Mouse (Mus musculus) hindbrain, postnatal 0 days (tissue): ENCODE measurements around the gene Pam. TPM values are rescaled to one million over a fixed set of nuclear protein-coding genes. Genes with fewer than 3 reads are reported as not detected.

Experiments used
- ATAC-seq: fragments of 200-750 bp; cut with Nextera tagmentation; 2 replicates; pipeline ENCODE4 v1.8.0; 2017; ENCODE audit warnings: mild to moderate bottlenecking, moderate TSS enrichment, moderate library complexity
- DNase-seq: peaks from one replicate; pipeline ENCODE4 v3.0.0-alpha.2; 2015; ENCODE audit warnings: low spot score
- H3K27ac ChIP-seq: fragments of 300-500 bp; sonication (generic); 2 replicates; pipeline ENCODE4 v1.5.1; 2014; ENCODE audit warnings: mild to moderate bottlenecking
- H3K27me3 ChIP-seq: fragments of 300-500 bp; sonication (generic); 2 replicates; pipeline ENCODE4 v1.6.1; 2014; ENCODE audit warnings: low read length, mixed read lengths; ENCODE audit not compliant: insufficient read depth
- H3K36me3 ChIP-seq: fragments of 300-500 bp; sonication (generic); 2 replicates; pipeline ENCODE4 v1.6.1; 2014; ENCODE audit warnings: low read length, mixed read lengths; ENCODE audit not compliant: insufficient read depth
- H3K4me1 ChIP-seq: fragments of 300-500 bp; sonication (generic); 2 replicates; pipeline ENCODE4 v1.6.1; 2014; ENCODE audit warnings: antibody characterized with exemption, low read length, mixed read lengths; ENCODE audit not compliant: insufficient read depth
- H3K4me2 ChIP-seq: fragments of 300-500 bp; sonication (generic); 2 replicates; pipeline ENCODE4 v1.6.1; 2014; ENCODE audit warnings: low read depth, mild to moderate bottlenecking, low read length, moderate library complexity, mixed read lengths
- H3K4me3 ChIP-seq: fragments of 300-500 bp; sonication (generic); 2 replicates; pipeline ENCODE4 v1.5.1; 2014; ENCODE audit warnings: low read length
- H3K9ac ChIP-seq: fragments of 300-500 bp; sonication (generic); replicated peaks from 2 replicates; pipeline ENCODE4 v1.6.1; 2014; ENCODE audit warnings: mild to moderate bottlenecking, low read length, moderate library complexity, mixed read lengths
- H3K9me3 ChIP-seq: fragments of 300-500 bp; sonication (generic); 2 replicates; pipeline ENCODE4 v1.6.1; 2016; ENCODE audit warnings: low read length, mixed read lengths
- CTCF ChIP-seq: IDR thresholded peaks from 2 replicates; pipeline ENCODE4 v1.5.1; 2016; ENCODE audit warnings: antibody characterized with exemption, control low read depth, low read depth
- WGBS: fragments of 180-500 bp; shearing (Covaris S2); extraction: QIAGEN DNeasy Blood & Tissue Kit; methylation state at CpG from one replicate; pipeline ENCODE4 v1.1.7; 2014; 5-methylcytosine and 5-hydroxymethylcytosine counted together
- polyA plus RNA-seq: library from polyadenylated mRNA; unstranded; fragments of >200 nt; fragmentation: Nextera tagmentation; extraction: Ambion mirVana; gene quantifications from 2 replicates; pipeline ENCODE4 v1.2.1, GENCODE M21; 2015
- total RNA-seq: library from RNA; depleted of rRNA; stranded (reverse); fragments of >200 nt; gene quantifications from 2 replicates; pipeline ENCODE4 v1.2.3, GENCODE M21; 2014

Pam gene
- total and polyA plus RNA-seq, 2 experiments from 2014 or later: 40.8 to 76.8 TPM

DNA sequence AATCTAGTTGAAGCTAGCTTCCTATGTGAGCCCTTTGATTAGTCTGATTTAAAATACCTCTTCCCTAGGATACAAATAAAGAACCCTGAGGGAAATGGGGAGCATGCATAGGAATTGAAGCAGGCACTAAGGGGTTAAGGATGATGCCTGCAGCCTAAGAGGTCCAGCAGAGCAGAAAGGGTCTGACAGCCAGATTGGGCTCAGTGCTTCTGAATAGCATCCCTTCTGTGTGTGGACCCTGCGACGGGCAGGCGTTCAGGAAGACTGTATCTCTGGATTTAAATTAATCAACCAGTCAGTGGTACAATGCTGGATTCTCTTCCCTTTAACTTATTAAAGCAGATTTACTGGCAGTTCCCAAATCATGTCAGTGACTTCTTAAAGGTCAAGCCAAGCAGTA lies 41.5 kb downstream of the Pam start:
- Histone ChIP-seq H3K36me3 (no peaks in the 10 kb centered on the region), H3K27me3 (no peaks in the 10 kb centered on the region), H3K27ac (no peak overlapping the region), H3K9me3 (no peaks in the 10 kb centered on the region), H3K4me1 (no peaks in the 10 kb centered on the region), H3K4me3 (no peak overlapping the region), H3K4me2 (no peak overlapping the region), H3K9ac (no peak overlapping the region)
- no peak for TF ChIP-seq CTCF
- WGBS: 19% methylated on average over 3 of the region's 3 CpGs
- DNase-seq (peak; percentile 59), ATAC-seq (no peak)

DNA sequence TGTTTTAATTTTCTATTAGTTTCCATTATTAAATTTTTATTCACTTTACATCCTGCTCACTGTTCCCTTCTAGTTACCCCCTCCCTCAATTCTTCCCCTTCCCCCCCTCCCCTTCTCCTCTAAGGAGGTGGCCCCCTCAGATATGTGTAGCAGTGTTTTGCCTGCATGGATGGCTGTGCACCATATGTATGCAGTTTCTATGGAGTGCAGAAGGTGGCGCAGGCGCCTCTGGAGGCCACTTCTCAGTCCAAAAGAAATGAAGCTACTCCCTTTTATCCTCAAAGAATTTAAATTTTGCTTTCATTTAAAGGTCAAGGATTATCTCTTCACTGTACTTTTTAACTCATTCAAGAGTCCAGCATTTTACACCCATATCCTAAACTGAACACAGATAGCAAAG lies 42.0 kb downstream of the Pam start:
- no peak for DNase-seq
- Histone ChIP-seq H3K9me3 (no peaks in the 10 kb centered on the region), H3K36me3 (no peaks in the 10 kb centered on the region), H3K27ac (no peak overlapping the region), H3K4me3 (no peak overlapping the region), H3K4me2 (no peak overlapping the region), H3K27me3 (no peaks in the 10 kb centered on the region), H3K4me1 (peaks cover under 1% of the 10 kb centered on the region; the same call in 1 of the 2 replicates), H3K9ac (no peak overlapping the region)
- ATAC-seq: peak; percentile 39; the same call in 1 of the 2 replicates
- 60% methylated on average over 2 of the region's 2 CpGs for WGBS
- peak; percentile 39 for TF ChIP-seq CTCF

DNA sequence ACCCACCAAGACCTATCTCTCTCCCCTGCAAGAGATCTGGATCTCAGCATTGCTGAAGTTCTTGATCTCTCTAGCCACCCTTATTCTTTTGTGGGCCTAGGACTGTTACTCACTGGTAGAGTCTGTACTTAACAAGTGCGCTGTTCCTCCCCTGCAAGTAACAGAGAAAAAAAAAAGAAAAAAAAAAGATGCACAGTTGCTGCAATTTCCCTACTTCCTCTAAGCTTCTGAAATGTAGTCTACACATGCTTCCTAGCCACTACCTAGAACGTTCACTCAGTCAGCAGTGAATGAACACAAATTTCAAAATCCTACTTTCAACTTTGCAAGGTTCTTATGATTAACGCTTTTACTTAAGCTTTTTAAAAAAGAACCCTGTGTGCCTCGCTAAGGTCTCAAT lies 42.7 kb downstream of the Pam start:
- no peak overlapping the region for H3K4me2 ChIP-seq
- 89% methylated on average over 4 of the region's 4 CpGs for WGBS
- no peaks in the 10 kb centered on the region for H3K9me3 ChIP-seq
- H3K27me3 ChIP-seq: no peaks in the 10 kb centered on the region
- TF ChIP-seq CTCF: no peak
- no peak overlapping the region for H3K4me3 ChIP-seq
- H3K36me3 ChIP-seq: no peaks in the 10 kb centered on the region
- no peak overlapping the region for H3K9ac ChIP-seq
- H3K27ac ChIP-seq: no peak overlapping the region
- DNase-seq (no peak), ATAC-seq (no peak)
- H3K4me1 ChIP-seq: peaks cover 7% of the 10 kb centered on the region

DNA sequence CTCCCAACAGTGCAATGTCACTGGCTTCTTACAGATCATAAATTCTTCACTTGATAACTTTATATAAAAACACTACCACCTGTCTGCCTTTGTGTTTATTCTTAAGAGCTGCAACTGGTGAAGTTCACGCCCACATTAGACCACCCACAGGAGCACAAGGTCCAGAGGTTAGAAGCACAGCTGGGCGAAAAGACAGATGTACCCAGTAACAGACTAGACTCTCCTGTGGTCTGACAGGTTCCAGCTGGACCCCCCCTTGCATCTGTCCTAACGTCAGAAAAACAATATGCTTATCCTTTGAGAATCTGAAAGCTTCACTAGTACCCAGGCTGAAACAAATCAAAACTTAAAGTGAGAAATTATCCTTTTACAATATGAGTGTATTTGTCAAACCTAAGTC lies 44.4 kb downstream of the Pam start:
- peaks cover 11% of the 10 kb centered on the region for H3K4me1 ChIP-seq
- no peaks in the 10 kb centered on the region for H3K9me3 ChIP-seq
- no peaks in the 10 kb centered on the region for H3K36me3 ChIP-seq
- H3K4me2 ChIP-seq: no peak overlapping the region
- H3K27me3 ChIP-seq: no peaks in the 10 kb centered on the region
- no peak overlapping the region for H3K4me3 ChIP-seq
- 51% methylated on average over 3 of the region's 3 CpGs for WGBS
- TF ChIP-seq CTCF: no peak
- H3K27ac ChIP-seq: no peak overlapping the region
- H3K9ac ChIP-seq: no peak overlapping the region
- DNase-seq (no peak), ATAC-seq (no peak)

DNA sequence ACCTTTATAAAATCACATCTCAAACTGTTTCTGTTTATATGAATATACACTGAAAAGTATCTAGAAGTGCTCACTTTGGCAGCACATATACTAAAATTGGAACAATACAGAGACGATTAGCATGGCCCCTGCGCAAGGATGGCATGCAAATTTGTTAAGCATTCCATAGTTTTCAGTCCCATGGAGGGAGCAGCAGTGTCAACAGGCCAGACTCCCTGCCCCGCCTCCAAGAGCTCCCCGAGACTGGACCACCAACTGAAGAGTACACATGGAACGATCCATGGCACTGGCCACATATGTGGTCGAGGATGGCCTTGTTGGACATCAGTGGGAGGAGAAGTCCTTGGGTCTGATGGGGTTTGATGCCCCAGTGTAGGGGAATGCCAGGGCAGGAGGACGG lies 45.7 kb downstream of the Pam start:
- Histone ChIP-seq H3K9ac (no peak overlapping the region), H3K4me3 (no peak overlapping the region), H3K36me3 (no peaks in the 10 kb centered on the region), H3K4me2 (no peak overlapping the region), H3K4me1 (peaks cover 11% of the 10 kb centered on the region), H3K9me3 (no peaks in the 10 kb centered on the region), H3K27ac (no peak overlapping the region), H3K27me3 (no peaks in the 10 kb centered on the region)
- no peak for ATAC-seq
- 71% methylated on average over 7 of the region's 7 CpGs for WGBS
- TF ChIP-seq CTCF: no peak
- no peak for DNase-seq

DNA sequence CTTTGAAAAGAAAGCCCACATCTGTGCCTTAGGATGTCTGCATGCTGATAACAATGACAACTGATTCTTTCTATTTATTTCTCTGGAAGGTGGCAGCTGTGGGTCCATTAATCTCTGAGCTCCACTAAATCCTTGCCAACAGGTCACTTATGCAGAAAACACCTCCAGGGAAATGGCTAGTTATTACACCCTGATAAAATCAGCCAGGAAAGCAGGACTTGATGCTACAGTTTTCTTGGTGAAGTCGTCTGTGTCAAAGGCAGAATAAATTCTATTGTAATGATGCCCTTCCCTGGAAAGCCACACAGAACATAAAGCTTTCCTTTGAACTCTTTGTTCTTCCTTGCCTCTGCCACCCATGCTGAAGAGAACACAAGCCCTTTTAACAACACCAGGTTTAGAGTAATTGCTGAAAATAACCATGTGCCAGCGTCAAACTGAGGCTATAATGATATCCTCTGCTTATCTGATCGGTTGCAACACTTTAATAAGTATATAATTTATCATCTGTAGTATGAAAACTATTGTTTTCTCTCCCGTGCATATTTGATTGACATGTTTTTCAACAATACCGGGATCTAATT lies 47.1 kb downstream of the Pam start:
- Histone ChIP-seq H3K4me1 (peaks cover 11% of the 10 kb centered on the region), H3K9ac (no peak overlapping the region), H3K27ac (peak overlapping the region; percentile 54), H3K4me3 (no peak overlapping the region), H3K36me3 (no peaks in the 10 kb centered on the region), H3K4me2 (peak overlapping the region; percentile 47), H3K27me3 (no peaks in the 10 kb centered on the region), H3K9me3 (no peaks in the 10 kb centered on the region)
- WGBS: 18% methylated on average over 5 of the region's 5 CpGs
- ATAC-seq: peak; percentile 62
- no peak for TF ChIP-seq CTCF
- peak; percentile 62 for DNase-seq
